Mouse (Mus musculus) midbrain, embryonic 13.5 days (tissue): ENCODE results near the gene Ift122. TPM values are rescaled to one million over a fixed set of nuclear protein-coding genes. Genes with fewer than 3 reads are reported as not detected.
"Not testable (repeated sequence)": the region's sequence is repeated elsewhere in the genome, so short reads cannot be mapped to it uniquely, and the experiment has no call there.

Source experiments
- ATAC-seq: fragments of 200-750 bp; cut with Nextera tagmentation; 2 replicates; pipeline ENCODE4 v1.8.0; 2017; ENCODE audit warnings: mild to moderate bottlenecking, moderate TSS enrichment, moderate library complexity
- H3K27ac ChIP-seq: fragments of 300-500 bp; sonication (generic); 2 replicates; pipeline ENCODE4 v1.5.1; 2015; ENCODE audit warnings: inconsistent platforms, mild to moderate bottlenecking, moderate library complexity
- H3K27me3 ChIP-seq: fragments of 300-500 bp; sonication (generic); 2 replicates; pipeline ENCODE4 v1.6.1; 2015; ENCODE audit warnings: mild to moderate bottlenecking, inconsistent platforms
- H3K36me3 ChIP-seq: fragments of 300-500 bp; sonication (generic); 2 replicates; pipeline ENCODE4 v1.6.1; 2015; ENCODE audit warnings: mild to moderate bottlenecking, inconsistent platforms
- H3K4me1 ChIP-seq: fragments of 300-500 bp; sonication (generic); replicated peaks from 2 replicates; pipeline ENCODE4 v1.6.1; 2015; ENCODE audit warnings: inconsistent platforms
- H3K4me2 ChIP-seq: fragments of 300-500 bp; sonication (generic); replicated peaks from 2 replicates; pipeline ENCODE4 v1.6.1; 2015; ENCODE audit warnings: moderate library complexity, mild to moderate bottlenecking, inconsistent platforms
- H3K4me3 ChIP-seq: fragments of 300-500 bp; sonication (generic); replicated peaks from 2 replicates; pipeline ENCODE4 v1.5.1; 2015; ENCODE audit warnings: mild to moderate bottlenecking, inconsistent platforms
- H3K9ac ChIP-seq: fragments of 300-500 bp; sonication (generic); replicated peaks from 2 replicates; pipeline ENCODE4 v1.6.1; 2015; ENCODE audit warnings: mild to moderate bottlenecking, inconsistent platforms
- H3K9me3 ChIP-seq: fragments of 300-500 bp; sonication (generic); 2 replicates; pipeline ENCODE4 v1.6.1; 2016; ENCODE audit warnings: mild to moderate bottlenecking, inconsistent platforms
- WGBS: fragments of 180-500 bp; shearing (Covaris S2); methylation state at CpG from one replicate; pipeline ENCODE4 v1.1.7; 2015; 5-methylcytosine and 5-hydroxymethylcytosine counted together
- polyA plus RNA-seq: library from polyadenylated mRNA; unstranded; fragments of >200 nt; fragmentation: Nextera tagmentation; extraction: Ambion mirVana; gene quantifications from 2 replicates; pipeline ENCODE4 v1.2.1, GENCODE M21; 2015

Ift122 gene
- polyA plus RNA-seq, 1 experiment from 2014 or later = 28.8 TPM

- Histone ChIP-seq H3K4me1 (no peaks in the 10 kb centered on the region), H3K4me2 (no peak overlapping the region), H3K4me3 (no peak overlapping the region), H3K27ac (no peak overlapping the region), H3K9ac (no peak overlapping the region), H3K36me3 (no peaks in the 10 kb centered on the region), H3K9me3 (no peaks in the 10 kb centered on the region), H3K27me3 (no peaks in the 10 kb centered on the region)
- WGBS = 84% methylated on average over 8 of the region's 8 CpGs
- no peak for ATAC-seq
Measured at GRCm38 (mm10) chr6:115821216-115821993, 31.9 kb upstream of the Ift122 start.

- not testable (repeated sequence) for H3K36me3 ChIP-seq, H3K27ac ChIP-seq, H3K4me1 ChIP-seq, H3K9me3 ChIP-seq, H3K9ac ChIP-seq, H3K27me3 ChIP-seq
- Histone ChIP-seq H3K4me3 (0 out of 2 replicates have a peak overlapping the region, but pooled peaks have one; percentile 11), H3K4me2 (peak overlapping the region; percentile 32)
- 3% methylated on average over 5 of the region's 11 CpGs for WGBS
- ATAC-seq = peak; percentile 85
Measured at GRCm38 (mm10) chr6:115823850-115824464, 29.3 kb upstream of the Ift122 start.

GRCm38 (mm10) chr6:115830779-115831601 lies 22.3 kb upstream of the Ift122 start:
- Histone ChIP-seq H3K9me3 (no peaks in the 10 kb centered on the region), H3K4me3 (no peak overlapping the region), H3K4me1 (no peaks in the 10 kb centered on the region), H3K36me3 (no peaks in the 10 kb centered on the region), H3K9ac (no peak overlapping the region), H3K27me3 (no peaks in the 10 kb centered on the region), H3K4me2 (no peak overlapping the region), H3K27ac (no peak overlapping the region)
- WGBS = 84% methylated on average over 6 of the region's 6 CpGs
- ATAC-seq = no peak

GRCm38 (mm10) chr6:115832152-115832850 lies 21.0 kb upstream of the Ift122 start:
- Histone ChIP-seq H3K9me3 (no peaks in the 10 kb centered on the region), H3K4me3 (no peak overlapping the region), H3K9ac (no peak overlapping the region), H3K27ac (no peak overlapping the region), H3K4me2 (no peak overlapping the region), H3K36me3 (no peaks in the 10 kb centered on the region), H3K4me1 (peaks cover 3% of the 10 kb centered on the region; the same call in 1 of the 2 replicates), H3K27me3 (no peaks in the 10 kb centered on the region)
- no peak for ATAC-seq
- 89% methylated on average over 2 of the region's 2 CpGs for WGBS

- Histone ChIP-seq H3K4me1 (peaks cover 9% of the 10 kb centered on the region), H3K9ac (no peak overlapping the region), H3K36me3 (no peaks in the 10 kb centered on the region), H3K4me3 (no peak overlapping the region), H3K27ac (no peak overlapping the region), H3K4me2 (no peak overlapping the region), H3K9me3 (no peaks in the 10 kb centered on the region), H3K27me3 (no peaks in the 10 kb centered on the region)
- no peak for ATAC-seq
Measured at GRCm38 (mm10) chr6:115833861-115834260, 19.4 kb upstream of the Ift122 start.

- Histone ChIP-seq H3K9me3 (no peaks in the 10 kb centered on the region), H3K27ac (peak within 1 kb of the TSS; percentile 48; the same call in 1 of the 2 replicates), H3K36me3 (peaks cover 6% of the 10 kb centered on the region; the same call in 1 of the 2 replicates), H3K9ac (peak within 1 kb of the TSS; percentile 48), H3K4me2 (peak within 1 kb of the TSS; percentile 64), H3K4me3 (peak within 1 kb of the TSS; percentile 39), H3K27me3 (no peaks in the 10 kb centered on the region), H3K4me1 (peaks cover 9% of the 10 kb centered on the region)
- ATAC-seq = peak; percentile 96
- under 1% methylated on average over 19 of the region's 19 CpGs for WGBS
Measured at GRCm38 (mm10) chr6:115838161-115838597, 15.1 kb upstream of the Ift122 start, which contains the start of gene Efcab12. Gene Efcab12, minus strand, starts transcription at chr6:115838412.

- ATAC-seq = peak; percentile 62
- H3K4me1 ChIP-seq = peaks cover 9% of the 10 kb centered on the region
- no peak overlapping the region for H3K9ac ChIP-seq
- peak overlapping the region; percentile 39 for H3K4me3 ChIP-seq
- H3K27me3 ChIP-seq = no peaks in the 10 kb centered on the region
- no peaks in the 10 kb centered on the region for H3K9me3 ChIP-seq
- H3K36me3 ChIP-seq = peaks cover 12% of the 10 kb centered on the region
- no peak overlapping the region for H3K27ac ChIP-seq
- peak overlapping the region; percentile 64 for H3K4me2 ChIP-seq
- 73% methylated on average over 5 of the region's 5 CpGs for WGBS
Measured at GRCm38 (mm10) chr6:115838745-115839144, 14.5 kb upstream of the Ift122 start.

GRCm38 (mm10) chr6:115845006-115845405 lies 8.3 kb upstream of the Ift122 start:
- no peak for ATAC-seq
- Histone ChIP-seq H3K9me3 (no peaks in the 10 kb centered on the region), H3K4me2 (no peak overlapping the region)

GRCm38 (mm10) chr6:115846640-115847411 lies 6.4 kb upstream of the Ift122 start:
- Histone ChIP-seq H3K36me3 (peaks cover 31% of the 10 kb centered on the region), H3K27me3 (no peaks in the 10 kb centered on the region), H3K4me1 (peaks cover 2% of the 10 kb centered on the region), H3K27ac (no peak overlapping the region), H3K4me3 (no peak overlapping the region), H3K4me2 (no peak overlapping the region), H3K9ac (no peak overlapping the region), H3K9me3 (no peaks in the 10 kb centered on the region)
- ATAC-seq = no peak
- 47% methylated on average over 8 of the region's 8 CpGs for WGBS

More at GRCm38 (mm10) chr6:115845006-115845405, 8.3 kb upstream of the Ift122 start:
- peaks cover 31% of the 10 kb centered on the region for H3K36me3 ChIP-seq
- H3K4me3 ChIP-seq = no peak overlapping the region
- WGBS = 95% methylated on average over 4 of the region's 4 CpGs
- no peak overlapping the region for H3K27ac ChIP-seq
- H3K9ac ChIP-seq = no peak overlapping the region
- no peaks in the 10 kb centered on the region for H3K27me3 ChIP-seq
- no peaks in the 10 kb centered on the region for H3K4me1 ChIP-seq

GRCm38 (mm10) chr6:115848598-115849304 lies 4.5 kb upstream of the Ift122 start:
- Histone ChIP-seq H3K9me3 (no peaks in the 10 kb centered on the region), H3K9ac (no peak overlapping the region), H3K36me3 (peaks cover 23% of the 10 kb centered on the region), H3K27me3 (no peaks in the 10 kb centered on the region), H3K4me2 (no peak overlapping the region), H3K4me3 (no peak overlapping the region), H3K27ac (no peak overlapping the region), H3K4me1 (peaks cover 13% of the 10 kb centered on the region)
- 92% methylated on average over 10 of the region's 10 CpGs for WGBS
- ATAC-seq = no peak
